Mouse (Mus musculus) intestine, embryonic 14.5 days (tissue): ENCODE data around the gene Tgif1. TPM values are rescaled to one million over a fixed set of nuclear protein-coding genes. Genes with fewer than 3 reads are reported as not detected.

Source experiments
- ATAC-seq: fragments of 200-750 bp; cut with Nextera tagmentation; replicated peaks from 2 replicates; pipeline ENCODE4 v1.8.0; 2017; ENCODE audit warnings: low read depth, moderate number of reproducible peaks, moderate TSS enrichment, moderate library complexity; ENCODE audit not compliant: low FRiP score, low TSS enrichment
- DNase-seq: peaks from one replicate; pipeline ENCODE4 v3.0.0-alpha.2; 2018; ENCODE audit warnings: low spot score
- H3K27ac ChIP-seq: fragments of 300-500 bp; sonication (generic); 2 replicates; pipeline ENCODE4 v1.5.1; 2014; ENCODE audit warnings: low read depth, mild to moderate bottlenecking, control low read depth
- H3K27me3 ChIP-seq: fragments of 300-500 bp; sonication (generic); replicated peaks from 2 replicates; pipeline ENCODE4 v1.6.1; 2014; ENCODE audit warnings: low read length, control low read depth; ENCODE audit not compliant: control insufficient read depth, insufficient read depth
- H3K36me3 ChIP-seq: fragments of 300-500 bp; sonication (generic); 2 replicates; pipeline ENCODE4 v1.6.1; 2014; ENCODE audit warnings: low read length, control low read depth; ENCODE audit not compliant: control insufficient read depth, insufficient read depth
- H3K4me1 ChIP-seq: fragments of 300-500 bp; sonication (generic); replicated peaks from 2 replicates; pipeline ENCODE4 v1.6.1; 2014; ENCODE audit warnings: low read length, control low read depth, mixed read lengths; ENCODE audit not compliant: control insufficient read depth, insufficient read depth
- H3K4me2 ChIP-seq: fragments of 300-500 bp; sonication (generic); 2 replicates; pipeline ENCODE4 v1.6.1; 2014; ENCODE audit warnings: low read length
- H3K4me3 ChIP-seq: fragments of 300-500 bp; sonication (generic); 2 replicates; pipeline ENCODE4 v1.5.1; 2014; ENCODE audit warnings: low read depth, low read length, control low read depth, mixed read lengths
- H3K9ac ChIP-seq: fragments of 300-500 bp; sonication (generic); 2 replicates; pipeline ENCODE4 v1.6.1; 2014; ENCODE audit warnings: mild to moderate bottlenecking, low read length
- H3K9me3 ChIP-seq: fragments of 300-500 bp; sonication (generic); 2 replicates; pipeline ENCODE4 v1.6.1; 2016; ENCODE audit warnings: low read length, control low read depth; ENCODE audit not compliant: control insufficient read depth
- WGBS: fragments of 180-500 bp; shearing (Covaris S2); extraction: QIAGEN DNeasy Blood & Tissue Kit; methylation state at CpG from one replicate; pipeline ENCODE4 v1.1.7; 2014; 5-methylcytosine and 5-hydroxymethylcytosine counted together
- polyA plus RNA-seq: library from polyadenylated mRNA; unstranded; fragments of >200 nt; fragmentation: Nextera tagmentation; extraction: Ambion mirVana; gene quantifications from 2 replicates; pipeline ENCODE4 v1.2.1, GENCODE M21; 2014

Tgif1 gene
- polyA plus RNA-seq: 56.1 and 58.4 TPM in 2 replicates

- WGBS: under 1% methylated on average over 29 of the region's 29 CpGs
- H3K27ac ChIP-seq: peak within 1 kb of the TSS; percentile 97
- no peaks in the 10 kb centered on the region for H3K36me3 ChIP-seq
- no peaks in the 10 kb centered on the region for H3K27me3 ChIP-seq
- 0 out of 2 replicates have a peak, but pooled peaks have one; percentile 6 for ATAC-seq
- H3K4me1 ChIP-seq: no peaks in the 10 kb centered on the region
- peak within 1 kb of the TSS; percentile 67 for H3K4me3 ChIP-seq
- H3K9me3 ChIP-seq: no peaks in the 10 kb centered on the region
- peak within 1 kb of the TSS; percentile 92 for H3K9ac ChIP-seq
- DNase-seq: peak; percentile 84
- H3K4me2 ChIP-seq: peak within 1 kb of the TSS; percentile 99
These were observed at the start of gene Tgif1 for GRCm38 (mm10) chr17:70853436-70853905. Tgif1 (minus strand) TSS chr17:70853546.

- no peaks in the 10 kb centered on the region for H3K27me3 ChIP-seq
- no peak overlapping the region for H3K4me2 ChIP-seq
- WGBS: 79% methylated on average over 10 of the region's 10 CpGs
- H3K4me3 ChIP-seq: no peak overlapping the region
- H3K27ac ChIP-seq: no peak overlapping the region
- no peak overlapping the region for H3K9ac ChIP-seq
- no peaks in the 10 kb centered on the region for H3K36me3 ChIP-seq
- H3K9me3 ChIP-seq: no peaks in the 10 kb centered on the region
- DNase-seq (no peak), ATAC-seq (no peak)
- H3K4me1 ChIP-seq: no peaks in the 10 kb centered on the region
These were observed 47.3 kb upstream of the Tgif1 start for GRCm38 (mm10) chr17:70900660-70901059.

DNA sequence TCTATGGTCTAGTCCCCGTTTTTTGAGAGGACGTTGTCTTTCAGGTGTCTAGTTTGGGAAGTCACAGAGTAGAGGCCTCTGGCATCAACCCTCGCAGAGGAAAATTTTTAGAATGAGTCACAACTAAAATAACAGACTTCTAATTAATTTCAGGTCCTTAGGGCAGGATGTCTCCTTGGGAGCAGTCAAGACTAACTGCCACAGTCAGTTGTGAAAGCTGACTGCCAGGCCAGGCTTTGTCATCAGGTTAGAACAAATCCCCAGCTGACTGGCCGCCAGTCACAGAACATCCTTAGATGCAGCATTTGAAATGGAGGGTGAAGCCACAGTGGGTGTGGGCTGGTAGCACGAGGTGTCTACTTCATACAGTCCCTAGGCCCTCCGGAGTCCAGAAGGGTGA, 46.3 kb upstream of the Tgif1 start:
- Histone ChIP-seq H3K4me3 (no peak overlapping the region), H3K9me3 (no peaks in the 10 kb centered on the region), H3K4me2 (no peak overlapping the region), H3K9ac (no peak overlapping the region), H3K4me1 (no peaks in the 10 kb centered on the region), H3K27me3 (no peaks in the 10 kb centered on the region), H3K36me3 (no peaks in the 10 kb centered on the region), H3K27ac (no peak overlapping the region)
- WGBS: 93% methylated on average over 6 of the region's 6 CpGs
- DNase-seq (no peak), ATAC-seq (no peak)

- Histone ChIP-seq H3K9ac (no peak overlapping the region), H3K4me1 (peaks cover 6% of the 10 kb centered on the region; the same call in 1 of the 2 replicates), H3K36me3 (no peaks in the 10 kb centered on the region), H3K27ac (no peak overlapping the region), H3K4me2 (no peak overlapping the region), H3K27me3 (no peaks in the 10 kb centered on the region), H3K9me3 (0 out of 2 replicates have a peak, but pooled peaks cover 3% of the 10 kb centered on the region), H3K4me3 (no peak overlapping the region)
- ATAC-seq (no peak), DNase-seq (no peak)
- 84% methylated on average over 9 of the region's 9 CpGs for whole genome bisulfite sequencing
These were observed 41.5 kb upstream of the Tgif1 start for GRCm38 (mm10) chr17:70894867-70895266.

GRCm38 (mm10) chr17:70893151-70893550, 39.8 kb upstream of the Tgif1 start:
- Histone ChIP-seq H3K9me3 (0 out of 2 replicates have a peak, but pooled peaks cover 3% of the 10 kb centered on the region), H3K4me3 (no peak overlapping the region), H3K4me2 (no peak overlapping the region), H3K9ac (no peak overlapping the region), H3K36me3 (no peaks in the 10 kb centered on the region), H3K27ac (no peak overlapping the region), H3K4me1 (peaks cover 6% of the 10 kb centered on the region; the same call in 1 of the 2 replicates), H3K27me3 (no peaks in the 10 kb centered on the region)
- ATAC-seq (no peak), DNase-seq (no peak)
- WGBS: 61% methylated on average over 5 of the region's 5 CpGs

GRCm38 (mm10) chr17:70892288-70893096, 39.1 kb upstream of the Tgif1 start:
- H3K4me2 ChIP-seq: 0 out of 2 replicates have a peak overlapping the region, but pooled peaks have one; percentile 9
- H3K36me3 ChIP-seq: no peaks in the 10 kb centered on the region
- DNase-seq: no peak
- H3K27me3 ChIP-seq: no peaks in the 10 kb centered on the region
- no peak overlapping the region for H3K27ac ChIP-seq
- 36% methylated on average over 15 of the region's 15 CpGs for WGBS
- no peak for ATAC-seq
- H3K9ac ChIP-seq: no peak overlapping the region
- 0 out of 2 replicates have a peak, but pooled peaks cover 3% of the 10 kb centered on the region for H3K9me3 ChIP-seq
- no peak overlapping the region for H3K4me3 ChIP-seq
- peaks cover 6% of the 10 kb centered on the region; the same call in 1 of the 2 replicates for H3K4me1 ChIP-seq

DNA sequence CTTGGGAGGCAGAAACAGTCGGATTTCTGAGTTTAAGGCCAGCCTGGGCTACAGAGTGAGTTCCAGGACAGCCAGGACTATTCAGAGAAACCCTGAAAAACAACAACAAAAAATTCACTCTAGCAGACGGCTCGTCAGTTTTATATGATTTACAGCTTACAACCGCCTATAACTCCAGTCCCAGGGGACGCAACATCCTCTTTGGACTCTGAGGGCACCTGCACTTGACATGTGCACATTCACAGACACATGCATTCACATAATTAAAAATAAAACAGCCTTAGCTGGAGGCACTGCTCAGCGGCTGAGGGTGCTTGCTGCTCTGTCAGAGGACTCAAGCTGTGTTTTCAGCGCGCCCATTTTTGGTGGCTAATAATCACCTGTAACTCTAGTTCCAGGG, 37.2 kb upstream of the Tgif1 start:
- H3K4me2 ChIP-seq: no peak overlapping the region
- H3K27ac ChIP-seq: no peak overlapping the region
- DNase-seq (no peak), ATAC-seq (no peak)
- H3K4me1 ChIP-seq: peaks cover 6% of the 10 kb centered on the region; the same call in 1 of the 2 replicates
- H3K9me3 ChIP-seq: 0 out of 2 replicates have a peak, but pooled peaks cover 3% of the 10 kb centered on the region
- H3K36me3 ChIP-seq: no peaks in the 10 kb centered on the region
- no peaks in the 10 kb centered on the region for H3K27me3 ChIP-seq
- H3K4me3 ChIP-seq: no peak overlapping the region
- WGBS: 85% methylated on average over 8 of the region's 8 CpGs
- no peak overlapping the region for H3K9ac ChIP-seq

GRCm38 (mm10) chr17:70888657-70889056, 35.3 kb upstream of the Tgif1 start:
- H3K36me3 ChIP-seq: no peaks in the 10 kb centered on the region
- H3K27ac ChIP-seq: no peak overlapping the region
- 79% methylated on average over 10 of the region's 10 CpGs for WGBS
- DNase-seq: no peak
- no peak overlapping the region for H3K9ac ChIP-seq
- H3K9me3 ChIP-seq: 0 out of 2 replicates have a peak, but pooled peaks cover under 1% of the 10 kb centered on the region
- no peak overlapping the region for H3K4me3 ChIP-seq
- H3K27me3 ChIP-seq: no peaks in the 10 kb centered on the region
- no peak overlapping the region for H3K4me2 ChIP-seq
- no peak for ATAC-seq
- H3K4me1 ChIP-seq: peaks cover 6% of the 10 kb centered on the region; the same call in 1 of the 2 replicates
